Mouse (Mus musculus) monocyte, adult 59 days (primary cell): Measurements from ENCODE around the gene Rcan2. TPM values are rescaled to one million over a fixed set of nuclear protein-coding genes. Genes with fewer than 3 reads are reported as not detected.

Experiments used
- total RNA-seq, 2 experiments: library from RNA; stranded (reverse); gene quantifications; one replicate each; pipeline ENCODE4 v1.2.4; 2023

Rcan2 gene
- not detected for total RNA-seq

GRCm38 (mm10) chr17:43801077-43801476, at the start of gene Rcan2:
Rcan2 (plus strand) TSS chr17:43801351.

GRCm38 (mm10) chr17:44078631-44079350, 277.6 kb downstream of the Rcan2 start, which contains the start of gene Enpp5:
Enpp5 (plus strand) TSS chr17:44078813.

Other genes with a start within 250 kb of the Rcan2 start
- gene Pla2g7, start 233.3 kb upstream of the Rcan2 start, total RNA-seq, result 100 to 1,000 TPM; 217 to 270 TPM
- gene Tdrd6, start 171.1 kb upstream of the Rcan2 start, total RNA-seq, result not detected
- gene Slc25a27, start 134.1 kb upstream of the Rcan2 start, total RNA-seq, result 1 to 10 TPM; 8.7 to 9.6 TPM
- gene Cyp39a1, start 133.9 kb upstream of the Rcan2 start, total RNA-seq, result 10 to 100 TPM in 1 of 2 experiments, 1 to 10 TPM in 1; 8.7 to 10.9 TPM